Mouse (Mus musculus) c-Kit-positive CD71-negative TER-119-negative erythroid progenitor cells, embryonic 14.5 days (primary cell): Measurements from ENCODE around the gene Cep68.
A peak's percentile ranks its signal among the peaks of the same experiment; 100 is the strongest.

Experiments used
- DNase-seq: peaks from one replicate; pipeline ENCODE4 v3.0.0-alpha.2; 2013; ENCODE audit warnings: low read depth

Gene Cep68

GRCm38 (mm10) chr11:20204870-20205446, 44.3 kb downstream of the Cep68 start:
- no peak for DNase-seq

DNA sequence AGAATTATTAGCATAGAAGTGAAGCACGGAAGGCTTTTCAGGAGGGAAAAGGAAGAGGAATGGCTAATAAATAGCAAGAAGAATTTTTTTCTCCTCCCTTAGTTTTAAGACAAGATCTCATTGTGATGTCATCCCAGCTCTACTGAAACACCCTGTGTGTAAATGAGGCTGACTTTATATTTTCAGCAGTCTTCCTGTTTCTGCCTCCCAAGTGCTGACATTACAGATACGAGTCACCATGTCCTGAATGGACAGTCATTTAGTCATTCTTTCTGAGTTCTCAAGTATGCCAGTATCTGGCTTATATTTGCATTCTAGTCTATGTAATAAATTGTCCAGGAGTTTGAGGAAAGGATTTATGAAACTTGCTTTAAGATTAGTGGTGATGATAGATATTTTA, 44.9 kb downstream of the Cep68 start:
- no peak for DNase-seq

GRCm38 (mm10) chr11:20202299-20203011, 46.8 kb downstream of the Cep68 start:
- DNase-seq: no peak

GRCm38 (mm10) chr11:20201661-20202101, 47.5 kb downstream of the Cep68 start:
- no peak for DNase-seq

GRCm38 (mm10) chr11:20200713-20201575, 48.3 kb downstream of the Cep68 start, which contains the start of gene Rab1a:
Rab1a (plus strand) TSS chr11:20201432.
- peak; percentile 100 for DNase-seq

DNA sequence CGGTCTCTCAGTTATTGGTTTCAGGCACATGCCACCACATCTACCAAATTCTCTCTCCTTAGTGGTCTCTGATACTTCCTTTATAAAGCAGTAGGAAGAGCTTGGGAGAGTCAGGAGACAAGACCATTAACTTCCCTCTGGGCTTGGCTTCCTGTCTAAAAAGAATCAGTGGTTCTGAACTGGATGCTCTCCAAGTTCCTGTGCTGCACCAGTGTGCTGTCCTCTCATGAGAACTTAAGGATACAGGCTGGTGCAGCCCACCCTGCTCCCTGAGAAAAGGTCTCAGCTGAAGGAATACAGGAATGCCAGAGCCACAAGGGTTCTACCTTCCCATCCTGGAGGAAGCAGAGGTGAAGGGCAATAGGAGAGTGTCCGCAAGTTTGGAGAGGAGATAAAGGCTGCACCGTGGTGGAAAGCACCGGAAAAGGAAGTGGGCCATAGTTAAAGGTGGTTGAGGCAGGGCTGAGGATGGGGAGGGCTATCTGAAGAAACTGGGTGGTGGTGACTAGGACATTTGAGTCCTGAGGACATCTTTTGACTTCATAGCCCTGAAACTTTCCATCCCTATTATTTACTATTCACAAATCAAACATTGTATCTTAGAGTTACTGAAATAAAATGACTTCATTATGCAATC, 56.0 kb downstream of the Cep68 start:
- DNase-seq: no peak

DNA sequence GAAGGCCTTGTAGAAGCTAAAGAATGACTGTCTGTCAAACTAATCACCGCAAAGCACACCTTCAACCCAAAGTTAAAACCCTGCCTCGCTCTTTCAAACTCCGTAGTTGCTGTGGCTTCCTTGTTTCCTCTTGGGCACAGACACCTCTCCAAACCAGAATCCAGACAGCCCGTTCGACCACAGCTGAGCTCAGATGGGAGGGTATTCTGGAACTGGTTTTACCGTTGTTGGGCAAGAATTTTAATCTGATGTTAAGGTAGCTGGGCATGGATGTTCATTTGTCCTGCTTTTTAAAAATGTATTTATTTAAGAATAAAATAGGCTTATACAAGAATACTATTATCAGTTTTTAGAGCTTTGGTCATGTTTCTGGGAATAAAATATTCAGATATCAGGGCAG, 62.0 kb downstream of the Cep68 start:
- no peak for DNase-seq
